Mouse (Mus musculus): Measurements from ENCODE around the gene Vmn1r52.
"Not testable (repeated sequence)": the region's sequence is repeated elsewhere in the genome, so short reads cannot be mapped to it uniquely, and the experiment has no call there.

Gene Vmn1r52

DNA sequence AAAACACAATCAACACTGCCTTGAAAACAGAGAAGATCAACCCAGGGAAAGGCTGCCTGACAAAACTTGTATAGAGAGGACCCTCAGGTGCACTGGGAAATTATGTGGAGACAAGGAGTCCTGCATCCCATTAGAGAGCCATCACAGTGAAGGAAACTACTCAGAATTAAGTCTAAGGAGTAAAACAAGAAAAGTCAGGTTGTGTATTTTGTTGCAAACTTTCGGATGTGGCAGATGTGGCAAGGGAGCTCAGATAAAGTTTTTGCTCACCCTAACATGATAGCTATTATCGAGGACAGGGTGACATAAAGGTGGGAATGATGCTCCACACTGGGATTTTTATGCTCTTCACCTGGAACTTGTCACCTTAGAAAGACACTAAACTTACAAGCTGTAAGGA, at the start of gene Vmn1r52:
TSS of gene Vmn1r52 (plus strand) at position 301 of the 400 bp plus-strand sequence.
- no peak for DNase-seq (ENCODE audit: low read depth, low spot score)

DNA sequence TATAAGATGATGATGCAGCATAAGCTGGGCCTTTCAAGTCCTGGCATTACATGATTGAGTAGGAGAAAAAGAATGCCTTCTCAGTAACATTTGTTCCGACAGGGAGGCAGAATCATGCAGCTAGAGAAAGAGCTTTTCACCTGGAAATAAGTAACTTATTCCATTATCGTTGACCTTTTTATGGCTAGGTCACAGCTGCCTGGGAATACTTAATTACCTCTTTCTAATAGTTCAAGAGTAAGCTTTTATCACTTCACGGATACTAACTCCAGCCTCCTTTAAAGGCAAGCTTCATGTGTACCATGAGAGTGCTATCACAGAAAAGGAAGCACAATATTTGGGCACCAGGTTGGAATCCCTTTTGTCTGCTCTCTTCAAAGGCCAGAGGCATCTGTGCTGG, 14.5 kb upstream of the Vmn1r52 start:
- no peak for DNase-seq (ENCODE audit: low read depth, low spot score)

DNA sequence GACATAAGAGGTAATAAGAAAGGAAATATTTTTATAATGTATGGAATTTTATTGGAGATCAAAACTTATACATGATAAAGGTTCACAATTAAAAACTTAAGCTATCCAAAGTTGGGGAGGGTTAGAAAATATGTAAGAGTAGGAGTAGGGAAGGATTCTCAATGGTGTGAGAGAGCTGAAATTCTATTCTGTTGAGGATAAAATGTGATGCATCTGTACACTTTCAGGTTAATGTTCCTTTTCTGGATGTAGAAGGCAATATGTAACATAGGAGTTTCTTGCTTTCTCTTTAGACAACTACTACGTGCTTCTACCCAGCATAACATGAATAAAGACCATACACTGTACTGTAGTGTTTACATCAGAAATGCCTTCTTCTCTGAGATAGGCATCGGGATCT, 27.9 kb downstream of the Vmn1r52 start, which contains the start of gene V1ra8:
TSS of gene V1ra8 (plus strand) at position 301 of the 400 bp plus-strand sequence.
- not testable (repeated sequence) for DNase-seq (ENCODE audit: low read depth, low spot score)

DNA sequence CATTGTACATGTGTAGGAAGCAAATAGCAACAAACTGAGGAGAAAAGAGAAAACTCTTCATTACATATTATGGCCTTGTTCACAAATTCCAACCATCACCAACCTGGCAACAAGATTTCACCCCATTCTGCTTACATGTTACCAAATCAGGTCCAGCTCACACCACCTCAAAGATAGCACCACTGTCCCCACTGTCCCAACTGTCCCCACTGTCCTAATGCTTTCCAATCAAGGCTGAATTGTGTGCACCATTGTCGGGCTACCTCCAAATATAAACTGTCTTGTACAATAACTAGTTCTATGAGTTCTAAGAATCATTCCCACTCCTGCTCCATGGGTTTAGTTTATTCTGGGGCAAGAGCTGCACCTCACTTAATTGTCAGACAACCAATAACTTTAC, 49.7 kb downstream of the Vmn1r52 start, which contains the start of gene Vmn1r53:
TSS of gene Vmn1r53 (minus strand) at position 101 of the 400 bp plus-strand sequence.
- no peak for DNase-seq (ENCODE audit: low read depth, low spot score)
